Comparison of ENCODE assay signal across 9 mouse cellular contexts in the genomic region with DNA sequence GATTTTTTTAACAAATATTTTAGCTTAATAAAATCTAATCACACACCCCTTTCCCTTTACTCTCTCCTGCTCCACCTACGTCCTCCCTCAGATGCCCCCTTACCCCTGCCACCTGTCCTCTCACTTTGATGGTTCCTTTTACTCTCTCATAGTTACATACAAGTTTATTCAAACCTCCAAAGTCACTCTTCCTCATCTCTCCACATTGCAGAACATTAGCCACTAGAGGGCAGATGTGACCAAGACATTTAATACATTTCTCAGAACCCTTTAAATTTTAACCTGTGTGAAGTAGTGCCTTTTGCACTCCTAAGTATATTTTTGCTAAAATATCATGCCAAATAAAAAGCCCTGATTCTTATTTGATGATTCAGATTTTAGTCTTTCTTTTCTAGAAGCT. TPM values are rescaled to one million over a fixed set of nuclear protein-coding genes. Genes with fewer than 3 reads are reported as not detected.
DNase-seq lines count a peak whose midpoint lies in the region; ATAC-seq and TF ChIP-seq lines count a peak whose summit lies in the region.
"Had no signal": no experiment of that assay in that cellular context is flagged by ENCODE, and none has a peak within 500 bp of the region (broad histone marks: within the 10 kb centered on the region; RNA-seq: fewer than 3 reads in every experiment).

No protein-coding gene starts in this region.

- H3K4me3 ChIP-seq in liver, adult 2 months (ENCODE audit: insufficient read depth, low read depth, low read length) = no peak overlapping the region
- no peak overlapping the region for H3K4me3 ChIP-seq in intestine, postnatal 0 days (ENCODE audit: low read depth, low read length)
- H3K4me3 ChIP-seq: heart, embryonic 15.5 days had no signal

- DNase-seq in cerebellum, adult 11 months = peak; percentile 2
- DNase-seq in cerebellum, adult 11-12 months = no peak
- DNase-seq in liver, adult 2 months (ENCODE audit: extremely low read depth, low read depth, low spot score) = peak; percentile 49
- no peak for DNase-seq in liver
- DNase-seq in cerebellum, postnatal 10 days = peak; percentile 45 to 72
- peak; percentile 13 for DNase-seq in naive thymus-derived CD4-positive, alpha-beta T cell, adult 2 months (ENCODE audit: low read depth)
- DNase-seq in thymus, postnatal 36 days = no peak

- H3K27ac ChIP-seq in liver, adult 2 months (replicated peaks; ENCODE audit: insufficient read depth, low read depth, low read length) = no peak overlapping the region
- H3K27ac ChIP-seq in intestine, postnatal 0 days (ENCODE audit: low read depth, low read length) = no peak overlapping the region
- H3K27ac ChIP-seq: heart, embryonic 15.5 days had no signal

- H3K27me3 ChIP-seq in liver, adult 2 months (ENCODE audit: control insufficient read depth, insufficient read depth, low read length) = no peaks in the 10 kb centered on the region
- H3K27me3 ChIP-seq in intestine, postnatal 0 days (replicated peaks; ENCODE audit: control insufficient read depth, insufficient read depth, low read length) = no peaks in the 10 kb centered on the region
- H3K27me3 ChIP-seq: heart, embryonic 15.5 days had no signal

- no peak overlapping the region for H3K9ac ChIP-seq in liver, adult 2 months (ENCODE audit: low read depth, low read length)
- no peak overlapping the region for H3K9ac ChIP-seq in intestine, postnatal 0 days (ENCODE audit: low read depth, low read length)
- H3K9ac ChIP-seq: heart, embryonic 15.5 days had no signal

- no peaks in the 10 kb centered on the region for H3K4me1 ChIP-seq in liver, adult 2 months (ENCODE audit: control insufficient read depth, insufficient read depth, low read length)
- H3K4me1 ChIP-seq in intestine, postnatal 0 days (replicated peaks; ENCODE audit: control insufficient read depth, insufficient read depth, low read length) = no peaks in the 10 kb centered on the region
- H3K4me1 ChIP-seq: heart, embryonic 15.5 days had no signal

- no peaks in the 10 kb centered on the region for H3K79me2 ChIP-seq in liver, adult 2 months (ENCODE audit: control insufficient read depth, insufficient read depth, low read length)

- TF ChIP-seq POLR2A in liver, adult 2 months (IDR thresholded peaks at IDR 0.05; ENCODE audit: extremely low read depth, insufficient read depth, low read length) = no peak

- H3K36me3 ChIP-seq in liver, adult 2 months (ENCODE audit: control insufficient read depth, insufficient read depth, low read length) = no peaks in the 10 kb centered on the region
- no peaks in the 10 kb centered on the region for H3K36me3 ChIP-seq in intestine, postnatal 0 days (ENCODE audit: control insufficient read depth, insufficient read depth)
- H3K36me3 ChIP-seq: heart, embryonic 15.5 days had no signal

- H3K9me3 ChIP-seq in intestine, postnatal 0 days (ENCODE audit: control insufficient read depth) = no peaks in the 10 kb centered on the region
- H3K9me3 ChIP-seq: heart, embryonic 15.5 days had no signal

- 17% methylated on average over 1 of the region's 1 CpGs for WGBS in liver, adult 2 months
- WGBS in intestine, postnatal 0 days = 14% methylated on average over 1 of the region's 1 CpGs

- no peak for TF ChIP-seq CTCF in liver, adult 2 months (IDR thresholded peaks at IDR 0.05; ENCODE audit: low read depth, low read length)
- peak; percentile 75 for TF ChIP-seq CTCF in intestine, postnatal 0 days (IDR thresholded peaks at IDR 0.05; ENCODE audit: low read depth)

- ATAC-seq in intestine, postnatal 0 days = no peak

- no peak overlapping the region for H3K4me2 ChIP-seq in intestine, postnatal 0 days (replicated peaks; ENCODE audit: low read depth)
- H3K4me2 ChIP-seq: heart, embryonic 15.5 days had no signal

RNA-seq across cellular contexts. Expression of gene Ifi44, which starts 33.5 kb away (rescaled TPM):
- total RNA-seq in liver, adult 2 months (2014; rRNA removed) = 5.4 and 6.5 TPM in 2 replicates
- polyA plus RNA-seq in liver, adult 2 months (2012; rRNA removed) = 0.65 and 3.1 TPM in 2 replicates
- 1.1 and 1.4 TPM in 2 replicates for polyA plus RNA-seq in intestine, postnatal 0 days (2015; fragmentation: Nextera tagmentation; extraction: Ambion mirVana)

RNA-seq across cellular contexts. Expression of gene Ifi44l, which starts 46.4 kb away (rescaled TPM):
- total RNA-seq in liver, adult 2 months (2014; rRNA removed) = not detected in 2 replicates
- not detected in 2 replicates for polyA plus RNA-seq in liver, adult 2 months (2012; rRNA removed)
- polyA plus RNA-seq in intestine, postnatal 0 days (2015; fragmentation: Nextera tagmentation; extraction: Ambion mirVana) = not detected in 2 replicates
- polyA plus RNA-seq: heart, embryonic 15.5 days had no signal

Comparison
In these comparisons a context has a peak if more than half of its experiments do, and no peak if none do; other contexts are left out.
1. DNase-seq: peak in cerebellum, adult 11 months (single experiment), liver, adult 2 months (single experiment), cerebellum, postnatal 10 days (2 of 2) and naive thymus-derived CD4-positive, alpha-beta T cell, adult 2 months (single experiment); none in cerebellum, adult 11-12 months (single experiment), liver (single experiment) and thymus, postnatal 36 days (0 of 2).